Mouse (Mus musculus): ENCODE measurements around the gene H2-DMa. TPM values are rescaled to one million over a fixed set of nuclear protein-coding genes. Genes with fewer than 3 reads are reported as not detected.
"Not testable (repeated sequence)": the region's sequence is repeated elsewhere in the genome, so short reads cannot be mapped to it uniquely, and the experiment has no call there.

H2-DMa gene
- total RNA-seq, 2 experiments from 2014 or later, result 4.1 to 4.5 TPM

DNA sequence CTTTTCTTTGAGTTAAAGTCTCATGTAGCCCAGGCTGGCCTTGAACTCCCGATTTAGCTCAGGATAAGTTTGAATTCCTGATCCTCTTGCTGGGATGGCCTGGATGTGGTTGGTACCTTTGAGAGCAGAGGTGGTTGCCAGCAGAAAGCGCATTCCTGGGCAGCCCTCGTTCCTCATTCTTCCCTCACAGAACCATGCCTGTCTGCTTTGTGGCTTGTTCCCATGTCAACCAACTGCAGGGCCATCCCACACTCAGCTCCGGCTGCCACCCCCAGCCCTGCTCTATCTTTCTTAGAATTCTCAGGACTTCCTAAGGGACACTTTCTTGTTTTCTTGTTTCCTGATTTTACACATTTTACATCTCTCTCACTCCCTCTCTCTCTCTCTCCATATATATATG, 22.1 kb downstream of the H2-DMa start:
- no peak for DNase-seq
- intact Hi-C loops (cut with DNase I), result loop anchor here (10.0 kb wide), 1 partner anchor 413 kb away; no protein-coding TSS in a partner anchor

DNA sequence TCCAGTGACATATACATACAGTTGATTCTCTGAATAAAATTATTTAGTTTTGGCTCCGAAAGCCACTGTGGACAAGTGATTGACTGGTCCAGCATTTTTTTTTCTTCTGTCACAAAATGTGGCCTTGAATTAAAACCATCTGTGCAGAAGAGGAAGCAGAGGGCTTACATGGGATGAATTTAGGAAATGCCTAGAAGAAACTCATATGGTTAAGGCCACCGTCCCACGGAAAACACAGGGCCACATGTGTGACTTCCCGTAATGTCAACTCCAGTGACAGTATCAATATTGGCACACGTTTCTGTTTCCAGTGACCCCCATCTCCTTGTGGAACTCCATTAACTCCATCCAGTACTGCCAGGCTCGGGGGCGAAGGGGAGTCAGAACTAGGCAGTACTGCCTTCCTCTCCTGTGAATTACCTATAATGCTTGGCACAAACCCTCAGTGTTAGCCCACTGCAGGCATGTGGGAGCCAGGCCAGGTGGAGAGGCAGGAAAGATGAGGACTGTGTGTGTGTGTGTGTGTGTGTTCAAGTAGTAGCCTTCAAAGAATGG, 23.2 kb downstream of the H2-DMa start:
- no peak for DNase-seq
- intact Hi-C loops (cut with DNase I), result loop anchor here (10.0 kb wide), 1 partner anchor 412 kb away; no protein-coding TSS in a partner anchor

DNA sequence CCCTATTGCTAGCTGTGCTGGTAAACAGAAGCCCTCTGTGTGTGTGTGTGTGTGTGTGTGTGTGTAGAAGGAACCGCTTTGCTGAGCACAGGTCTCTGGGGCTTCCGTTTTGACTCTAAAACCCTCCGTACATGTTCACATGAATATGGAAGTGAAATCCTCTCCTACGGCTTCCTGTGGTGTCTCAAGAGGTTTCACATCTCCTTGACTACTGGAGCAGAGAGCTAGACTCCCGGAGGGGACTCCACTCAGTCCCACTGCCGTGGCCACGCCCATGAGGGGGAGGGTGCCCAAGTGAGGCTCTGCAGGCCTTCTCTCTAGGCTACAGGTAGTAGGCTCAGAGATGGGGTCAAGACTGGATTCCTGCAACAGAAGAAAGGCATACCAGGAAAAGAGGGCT, 23.7 kb downstream of the H2-DMa start, which contains the start of gene H2-DMb2:
Gene H2-DMb2 (plus strand): TSS at position 275 of the 400 bp plus-strand sequence.
- DNase-seq, result peak; percentile 70 to 73
- intact Hi-C loops (cut with DNase I), result loop anchor here (10.0 kb wide), 1 partner anchor 412 kb away; no protein-coding TSS in a partner anchor

DNA sequence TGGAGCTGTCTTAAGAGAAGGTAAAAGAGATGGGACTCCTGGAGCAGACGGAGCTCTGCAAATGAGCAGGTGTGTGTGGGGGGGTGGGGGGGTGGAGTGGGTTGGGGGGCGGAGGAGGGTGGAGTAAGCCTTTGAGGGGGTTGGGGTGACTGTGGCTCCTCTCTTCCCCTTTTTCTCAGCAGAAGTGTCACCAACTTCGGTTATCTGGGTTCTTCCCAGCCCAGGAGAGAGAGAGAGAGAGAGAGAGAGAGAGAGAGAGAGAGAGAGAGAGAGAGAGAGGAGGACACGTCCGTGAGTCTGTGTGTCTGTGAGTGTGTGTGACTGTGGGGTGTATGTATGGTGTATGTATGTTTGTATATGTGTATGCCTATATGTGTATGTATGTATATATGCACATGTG, 24.1 kb downstream of the H2-DMa start:
- intact Hi-C loops (cut with DNase I), result loop anchor here (10.0 kb wide), 1 partner anchor 411 kb away; no protein-coding TSS in a partner anchor
- DNase-seq, result no peak

DNA sequence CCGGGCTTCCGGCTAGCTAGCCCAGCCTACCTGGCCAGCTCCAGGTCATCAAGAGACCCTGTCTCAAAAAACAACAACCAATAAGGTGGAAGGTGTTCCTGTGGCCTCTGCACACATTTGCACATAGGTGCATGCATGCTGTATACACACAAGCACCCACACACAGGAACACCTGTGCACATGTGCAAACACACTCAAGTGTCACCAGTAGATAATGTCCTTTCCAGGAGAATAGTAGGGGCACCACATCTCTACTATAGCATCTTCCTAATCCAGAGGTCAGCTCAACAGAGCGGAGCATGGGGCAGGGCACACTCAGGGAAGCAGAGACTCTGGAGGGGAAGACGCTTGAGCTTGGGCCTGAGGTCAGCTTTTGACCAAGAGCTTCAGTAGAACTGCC, 24.9 kb downstream of the H2-DMa start:
- intact Hi-C loops (cut with DNase I), result loop anchor here (10.0 kb wide), 1 partner anchor 411 kb away; no protein-coding TSS in a partner anchor
- not testable (repeated sequence) for DNase-seq

DNA sequence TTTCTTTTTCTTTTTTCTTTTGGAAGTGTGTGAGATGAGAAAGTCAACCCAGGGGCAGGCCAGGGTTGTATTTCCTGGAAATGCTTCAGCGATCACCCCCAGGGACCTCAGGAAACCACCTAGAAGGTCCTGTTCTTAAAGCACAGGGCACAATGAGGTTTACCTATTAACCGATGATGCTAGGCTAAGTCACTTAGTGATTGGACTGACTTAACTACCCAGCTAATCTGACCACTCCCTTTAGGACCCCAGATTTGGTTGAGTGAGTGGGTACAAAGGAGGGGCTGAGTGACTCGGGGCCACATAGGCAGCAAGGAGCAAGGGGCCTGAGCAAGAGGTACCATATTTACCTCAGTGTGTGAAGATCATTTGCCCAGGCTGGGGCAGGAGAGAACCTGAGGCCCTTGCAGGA, 25.6 kb downstream of the H2-DMa start:
- intact Hi-C loops (cut with DNase I), result loop anchor here (5.0 to 10.0 kb wide), 2 partner anchors 410 to 792 kb away; no protein-coding TSS in a partner anchor
- no peak for DNase-seq

DNA sequence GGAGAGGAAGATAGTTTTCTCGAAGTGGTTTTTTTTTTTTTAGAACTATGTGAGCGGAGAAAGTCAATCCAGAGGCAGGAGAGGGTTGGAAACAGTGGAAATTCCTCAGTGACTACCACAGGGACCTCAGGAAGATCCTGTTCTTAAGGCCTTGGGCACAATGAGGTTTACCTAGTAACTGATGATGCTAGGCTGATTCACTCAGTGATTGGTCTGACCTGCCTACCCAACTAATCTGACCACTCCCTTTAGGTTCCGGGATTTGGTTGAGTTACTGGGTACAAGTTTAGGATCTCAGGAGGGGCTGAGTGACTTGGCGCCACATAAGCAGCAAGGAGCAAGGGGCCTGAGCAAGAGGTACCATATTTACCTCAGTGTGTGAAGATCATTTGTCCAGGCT, 33.6 kb downstream of the H2-DMa start, which contains the start of gene H2-DMb1:
Gene H2-DMb1 (plus strand): TSS at position 150 of the 400 bp plus-strand sequence.
- DNase-seq, result peak; percentile 56 to 73
- intact Hi-C loops (cut with DNase I), result no loop called here

DNA sequence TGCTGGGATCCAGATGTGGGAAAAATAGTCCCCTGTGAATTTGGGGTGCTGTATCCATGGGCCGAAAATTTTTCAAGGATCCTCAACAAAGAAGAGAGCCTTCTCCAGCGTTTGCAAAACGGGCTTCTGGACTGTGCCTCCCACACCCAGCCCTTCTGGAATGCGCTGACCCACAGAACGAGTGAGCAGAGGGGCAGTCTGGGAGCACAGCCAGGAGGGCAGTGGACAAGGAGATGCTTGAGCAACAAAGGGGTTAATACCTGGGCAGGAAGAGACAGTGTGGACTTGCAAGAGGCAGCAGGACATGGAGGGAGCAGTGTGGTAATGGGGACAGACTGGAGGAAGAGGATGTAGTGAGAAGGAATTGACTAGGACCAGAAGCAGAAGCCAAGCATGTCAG, 36.2 kb downstream of the H2-DMa start:
- intact Hi-C loops (cut with DNase I), result no loop called here
- DNase-seq, result no peak

DNA sequence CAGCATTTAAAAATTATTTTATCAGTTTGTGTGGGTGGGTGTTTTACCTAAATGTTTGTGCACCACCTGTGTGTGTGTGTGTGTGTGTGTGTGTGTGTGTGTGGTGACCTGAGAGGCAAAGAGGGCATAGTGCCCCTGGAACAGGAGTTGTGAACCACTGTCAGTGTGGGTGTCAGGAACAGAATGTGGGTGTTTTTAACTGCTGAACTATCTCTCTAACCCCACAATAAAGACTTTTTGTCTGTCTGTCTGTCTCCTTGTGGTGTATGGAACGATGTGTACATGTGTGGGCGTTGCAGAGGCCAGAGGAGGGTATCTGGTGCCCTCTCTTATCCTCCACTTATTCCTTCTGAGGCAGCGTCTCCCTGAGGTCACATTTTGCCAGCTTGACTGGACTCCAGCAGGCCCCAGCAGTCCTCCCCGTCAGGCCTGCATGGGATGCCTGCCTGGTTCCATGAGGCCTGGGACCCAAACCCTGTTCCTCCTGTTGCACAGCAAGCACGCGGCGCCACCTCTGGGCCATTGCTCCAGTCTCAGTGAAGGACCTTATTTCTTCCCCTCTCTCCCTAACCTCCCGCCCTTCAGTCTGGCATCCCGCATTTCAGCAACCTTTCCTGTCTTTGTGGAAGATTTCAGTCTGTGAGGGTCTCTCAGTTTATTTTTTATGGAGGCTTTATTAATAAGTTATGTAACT, 45.0 kb downstream of the H2-DMa start:
- intact Hi-C loops (cut with DNase I), result loop anchor here (1.0 kb wide), 1 partner anchor 87 kb away; no protein-coding TSS in a partner anchor
- DNase-seq, result peak; percentile 14 to 37

DNA sequence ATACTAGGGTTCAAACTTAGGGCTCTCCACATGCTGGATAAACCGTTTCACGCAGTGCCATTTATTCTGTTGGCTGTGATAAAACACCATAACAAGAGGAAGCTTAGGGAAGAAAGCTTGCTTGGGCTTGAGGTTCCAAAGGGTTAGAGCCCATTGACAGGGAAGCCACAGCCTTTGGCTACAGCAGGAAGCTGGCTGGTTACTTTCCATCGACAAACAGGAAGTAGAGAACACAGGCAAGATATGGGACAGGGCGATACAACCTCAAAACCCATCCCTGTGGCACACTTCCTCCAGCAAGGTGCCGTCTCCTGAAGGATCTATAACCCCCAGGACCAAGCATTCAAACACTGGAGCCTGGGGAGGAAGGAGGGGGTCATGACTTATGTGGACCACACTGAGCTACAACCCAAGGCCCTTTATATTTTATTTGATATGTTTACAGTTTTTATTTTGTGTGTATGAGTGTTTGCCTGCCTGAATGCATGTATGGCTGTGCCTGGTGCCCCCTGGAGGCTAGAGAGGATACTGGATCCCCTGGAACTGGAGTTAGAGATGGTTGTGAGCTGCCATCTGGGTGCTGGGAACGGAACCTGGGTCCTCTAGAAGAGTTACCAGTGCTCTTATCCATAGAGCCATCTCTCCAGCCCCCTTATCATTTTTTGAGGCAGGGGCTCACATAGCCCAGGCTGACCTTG, 45.8 kb downstream of the H2-DMa start:
- intact Hi-C loops (cut with DNase I), result no loop called here
- no peak for DNase-seq

DNA sequence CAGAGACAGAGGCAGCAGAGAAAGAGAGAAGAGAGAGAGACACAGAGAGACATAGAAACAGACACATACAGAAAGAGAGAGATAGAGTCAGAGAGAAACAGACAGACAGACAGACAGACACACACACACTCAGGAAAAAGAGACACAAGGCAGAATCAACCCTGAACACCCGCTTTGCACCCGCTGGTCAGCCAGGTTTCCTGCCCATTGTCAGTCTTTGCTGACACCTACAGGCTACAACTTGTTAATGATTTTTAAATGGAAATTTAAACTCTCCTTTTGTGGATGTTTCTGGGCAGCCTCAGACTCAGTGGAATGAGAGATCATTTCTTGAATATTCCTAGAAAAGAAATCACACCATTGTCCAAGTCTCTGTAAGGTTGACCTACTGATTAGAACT, 49.9 kb downstream of the H2-DMa start:
- intact Hi-C loops (cut with DNase I), result loop anchor here (1.0 kb wide), 2 partner anchors 68 to 92 kb away; no protein-coding TSS in a partner anchor
- DNase-seq, result peak; percentile 51 to 69

DNA sequence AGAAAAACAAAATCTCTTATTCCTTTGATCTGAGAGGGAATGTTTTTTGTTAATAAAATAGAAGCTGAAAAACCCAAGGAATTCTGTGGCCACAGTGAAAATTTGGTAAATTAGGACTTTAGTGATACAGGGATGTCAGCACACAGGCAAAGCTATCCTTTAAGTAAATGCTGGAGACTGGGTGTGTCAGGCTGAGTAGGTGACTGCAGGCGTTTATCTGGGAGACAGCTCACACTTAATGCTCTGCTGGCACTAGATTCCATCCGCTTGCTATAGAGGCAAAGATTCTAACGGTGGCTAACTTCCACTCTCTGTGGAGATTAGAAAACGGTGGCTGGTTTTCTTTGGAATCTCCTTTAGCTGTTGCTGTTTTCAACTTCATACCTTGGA, 51.1 kb downstream of the H2-DMa start:
- intact Hi-C loops (cut with DNase I), result loop anchor here (1.0 to 5.0 kb wide), 3 partner anchors 35 to 142 kb away; no protein-coding TSS in a partner anchor
- DNase-seq, result no peak

DNA sequence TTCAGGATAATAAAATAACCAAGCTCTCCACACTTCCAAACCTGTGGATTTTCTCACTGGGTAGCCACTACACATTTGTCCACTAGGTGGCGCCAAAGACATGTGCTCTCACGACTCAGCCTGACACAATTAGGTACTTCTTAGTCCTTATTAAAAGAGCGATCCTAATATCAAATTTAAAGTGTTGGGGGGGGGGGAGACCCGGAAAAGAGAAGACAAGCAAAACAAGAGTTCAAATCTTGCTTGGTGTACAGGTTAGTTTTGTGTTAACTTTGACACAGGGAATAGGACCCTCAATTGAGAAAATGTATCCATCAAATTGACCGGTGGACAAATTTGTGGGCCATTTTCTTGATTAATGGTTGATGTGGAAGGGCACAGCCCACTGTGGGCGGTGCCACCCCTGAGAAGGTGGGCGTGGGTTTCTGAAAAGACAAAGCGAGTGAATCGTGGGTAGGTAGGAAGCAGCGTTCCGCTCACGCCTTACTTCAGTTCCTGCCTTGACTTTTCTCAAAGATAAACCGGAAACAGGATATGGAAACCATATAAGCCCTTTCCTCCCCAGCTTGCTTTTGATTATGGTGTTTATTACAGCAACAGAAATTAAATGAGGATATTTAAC, 51.6 kb downstream of the H2-DMa start:
- intact Hi-C loops (cut with DNase I), result loop anchor here (1.0 to 5.0 kb wide), 4 partner anchors 33 to 141 kb away; no protein-coding TSS in a partner anchor
- DNase-seq, result peak; percentile 84 to 91

DNA sequence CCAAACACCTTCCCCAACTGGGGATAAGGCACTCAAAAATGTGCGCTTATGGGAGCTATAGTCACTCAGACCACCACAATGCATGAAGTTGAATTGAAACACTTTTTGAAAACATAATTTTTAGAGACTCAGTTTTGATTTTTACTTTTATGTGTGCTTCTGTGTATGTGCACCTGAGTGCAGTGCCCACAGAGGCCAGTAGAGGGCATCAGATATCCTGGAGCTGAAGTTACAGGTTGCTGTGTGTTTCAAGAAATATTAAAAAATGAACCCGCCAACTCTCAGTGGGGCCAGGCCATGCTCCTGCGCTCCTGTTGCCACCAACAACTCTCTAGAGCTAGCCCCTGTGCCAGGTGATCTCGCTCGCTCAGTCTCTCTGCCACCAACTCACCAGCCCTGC, 53.2 kb downstream of the H2-DMa start:
- intact Hi-C loops (cut with DNase I), result loop anchor here (5.0 kb wide), 1 partner anchor 140 kb away; no protein-coding TSS in a partner anchor
- no peak for DNase-seq

DNA sequence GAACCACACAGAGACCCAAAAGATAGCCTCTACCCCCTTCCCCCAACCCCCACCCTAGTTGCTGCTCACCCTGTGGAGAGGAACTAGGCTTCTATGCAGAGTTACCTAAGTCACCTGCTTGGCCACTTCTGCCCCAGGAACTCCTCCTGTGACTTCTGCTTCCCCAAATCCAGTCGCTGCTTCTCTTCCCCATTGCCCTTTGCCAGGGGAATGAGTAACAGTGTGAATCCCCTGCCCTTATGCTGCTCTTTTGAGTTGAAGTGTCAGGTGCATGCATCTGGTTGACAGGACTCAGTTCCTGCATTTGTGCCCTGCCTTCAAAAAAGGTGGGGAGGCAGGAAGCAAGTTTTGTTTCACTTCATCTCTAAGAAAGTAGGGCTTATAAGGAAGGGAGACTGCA, 54.7 kb downstream of the H2-DMa start:
- no peak for DNase-seq
- intact Hi-C loops (cut with DNase I), result loop anchor here (5.0 kb wide), 1 partner anchor 138 kb away; no protein-coding TSS in a partner anchor

DNA sequence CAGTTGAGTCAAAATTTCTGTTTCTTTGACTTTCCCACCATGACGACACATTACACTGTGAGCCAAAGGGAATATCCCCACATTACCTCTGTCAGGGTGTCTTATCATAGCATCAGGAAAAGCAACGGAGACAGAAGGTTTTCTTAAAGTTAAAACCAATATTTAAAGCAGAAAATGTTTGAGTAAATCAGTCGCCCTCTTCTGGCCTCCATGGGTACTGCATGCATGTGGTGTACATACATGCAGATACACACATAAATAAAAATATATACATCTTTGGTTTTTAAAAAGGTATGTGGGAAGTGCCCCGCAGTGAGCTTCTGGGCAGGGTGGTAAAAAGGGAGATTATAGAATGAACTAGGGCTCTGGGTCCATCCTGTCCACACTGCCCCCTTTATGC, 57.8 kb downstream of the H2-DMa start:
- intact Hi-C loops (cut with DNase I), result no loop called here
- no peak for DNase-seq

DNA sequence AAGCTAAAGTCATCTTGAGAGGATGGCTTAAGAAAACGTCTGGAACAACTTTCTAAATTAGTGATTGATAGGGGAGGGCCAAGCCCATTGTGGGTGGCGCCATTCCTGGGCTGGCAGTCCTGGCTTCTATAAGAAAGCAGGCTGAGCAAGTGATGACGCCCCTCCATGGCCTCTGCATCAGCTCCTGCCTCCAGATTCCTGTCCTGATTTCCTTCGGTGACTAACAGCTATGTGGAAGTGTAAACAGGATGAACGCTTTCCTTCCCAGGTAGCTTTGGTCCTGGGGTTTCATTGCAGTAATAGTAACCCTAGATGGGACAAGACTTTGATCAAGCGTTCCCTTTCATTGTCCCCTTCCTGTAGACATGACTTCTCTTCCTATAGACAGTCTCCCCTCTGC, 59.7 kb downstream of the H2-DMa start:
- intact Hi-C loops (cut with DNase I), result no loop called here
- DNase-seq, result no peak

DNA sequence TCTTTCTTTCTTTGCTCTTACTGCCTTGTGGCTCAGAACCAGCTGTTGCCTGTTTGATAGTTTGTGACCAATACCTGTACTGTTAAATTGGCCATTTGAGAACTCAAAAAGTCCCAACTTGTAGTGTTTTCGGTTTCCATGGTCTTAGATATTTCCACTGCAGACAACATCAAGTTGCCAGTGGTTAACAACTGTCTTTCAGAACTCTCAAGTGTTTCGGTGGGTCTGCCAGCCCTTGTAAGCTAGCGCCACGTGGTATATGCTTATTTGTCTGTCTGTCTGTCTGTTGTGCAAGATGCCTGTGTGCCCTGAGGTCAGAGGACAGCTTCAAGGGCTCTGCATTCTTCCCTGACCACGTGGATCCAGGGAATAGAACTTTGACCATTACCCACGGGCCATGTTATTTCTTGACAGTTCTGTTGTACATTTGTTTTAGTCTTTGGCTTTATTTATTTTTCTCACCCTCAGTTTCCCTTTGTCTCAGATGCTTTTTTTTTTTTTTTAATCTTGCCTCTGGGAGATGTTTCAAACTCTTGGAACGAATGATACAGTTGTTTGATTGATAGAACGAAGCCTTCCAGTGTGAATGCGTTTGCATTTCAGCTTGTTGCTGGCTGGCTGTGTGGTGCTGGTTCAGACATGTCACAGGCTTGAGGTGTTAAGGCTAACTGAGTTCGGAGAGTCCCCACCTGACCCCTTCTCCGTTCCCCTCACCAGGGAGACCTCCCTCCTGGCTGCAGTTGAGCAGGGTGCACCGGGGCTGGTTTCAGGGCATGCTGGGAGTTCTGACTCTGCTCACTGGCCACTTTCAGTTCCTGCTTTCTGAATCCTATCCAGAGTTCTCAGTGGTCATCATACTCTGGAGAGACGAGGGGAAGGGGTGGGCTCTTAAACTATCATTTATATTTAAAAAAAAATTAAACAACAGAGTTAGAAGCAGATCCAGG, 60.8 kb downstream of the H2-DMa start:
- DNase-seq, result no peak
- intact Hi-C loops (cut with DNase I), result no loop called here

DNA sequence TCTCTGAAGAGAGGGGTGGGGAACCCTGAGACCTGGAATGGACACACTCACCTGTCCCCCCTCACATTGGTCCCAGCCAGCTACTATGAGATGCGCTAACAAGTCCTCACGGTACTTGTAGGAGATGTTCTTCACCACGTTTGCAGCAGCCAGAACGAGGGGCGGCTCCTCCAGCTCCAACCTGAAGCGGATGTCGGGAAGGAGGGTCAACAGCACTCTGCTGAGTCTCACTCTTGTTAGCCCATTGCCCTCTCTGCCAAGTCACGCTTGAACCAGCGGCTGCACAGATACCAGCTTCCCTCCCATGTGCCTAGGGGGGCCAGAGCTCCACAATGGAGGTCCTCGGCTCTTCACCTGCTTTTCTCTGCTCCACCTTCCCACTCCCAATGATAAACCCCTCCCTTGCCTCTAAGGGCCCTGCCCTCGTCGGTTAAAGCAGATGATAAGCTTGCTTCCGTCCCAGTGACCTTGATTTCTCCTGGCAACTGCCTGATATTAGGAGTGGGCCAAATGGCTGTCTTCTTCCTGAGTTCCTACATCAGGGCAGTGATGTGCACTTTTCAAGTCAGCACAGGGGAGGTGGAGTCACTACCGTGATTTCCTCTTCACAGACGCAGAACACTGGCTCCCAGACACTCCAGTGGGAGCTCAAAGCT, 64.4 kb downstream of the H2-DMa start:
- intact Hi-C loops (cut with DNase I), result no loop called here
- no peak for DNase-seq
